Mouse (Mus musculus): ENCODE results near the gene Hoxa2. TPM values are rescaled to one million over a fixed set of nuclear protein-coding genes. Genes with fewer than 3 reads are reported as not detected.

Gene Hoxa2
- 0.26 TPM for polyA plus RNA-seq (2014; fragmentation: Illumina TruSeq; extraction: RNeasy Lipid Tissue Mini Kit (QIAGEN cat#74804); ENCODE audit: low read depth, low replicate concordance)

DNA sequence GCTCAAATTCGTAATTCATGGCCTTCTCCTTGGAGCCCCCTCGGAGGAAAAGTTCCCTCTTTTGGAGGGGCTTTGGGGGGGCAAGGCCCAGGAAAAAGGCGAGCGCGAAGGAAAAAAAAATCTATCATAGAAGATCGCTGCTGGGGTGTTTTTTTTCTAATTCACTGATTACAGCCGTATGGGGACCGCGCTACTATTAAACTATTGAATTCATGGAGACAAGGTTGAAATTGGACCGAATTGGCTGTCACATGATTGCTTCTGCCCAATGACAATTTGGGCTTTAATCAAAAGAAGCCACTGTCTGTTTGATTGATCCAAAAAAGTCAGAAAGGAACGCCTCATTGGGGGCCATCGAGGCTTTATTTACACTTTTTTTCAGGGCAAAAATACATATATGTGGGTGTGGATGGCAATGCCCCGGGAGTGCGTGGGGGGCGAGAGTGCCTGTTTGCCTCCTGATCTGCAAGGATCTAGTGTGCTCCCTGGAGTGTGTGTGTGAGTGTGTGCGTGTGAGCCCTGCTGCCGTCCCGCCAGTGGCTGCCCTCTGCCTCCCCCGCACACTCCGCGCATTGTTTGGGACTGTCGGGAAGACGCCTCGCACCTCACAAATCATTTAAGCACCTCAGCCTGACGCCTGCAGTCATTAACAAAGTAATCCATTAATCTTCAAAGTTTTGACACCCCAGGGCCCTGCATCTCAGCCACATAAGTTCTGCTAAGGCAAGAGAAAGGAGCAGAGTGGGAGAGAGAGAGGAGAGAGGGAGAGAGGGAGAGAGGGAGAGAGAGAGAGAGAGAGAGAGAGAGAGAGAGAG is at the start of gene Hoxa2:
TSS of gene Hoxa2 (minus strand) at position 206 of the 815 bp plus-strand sequence.

DNA sequence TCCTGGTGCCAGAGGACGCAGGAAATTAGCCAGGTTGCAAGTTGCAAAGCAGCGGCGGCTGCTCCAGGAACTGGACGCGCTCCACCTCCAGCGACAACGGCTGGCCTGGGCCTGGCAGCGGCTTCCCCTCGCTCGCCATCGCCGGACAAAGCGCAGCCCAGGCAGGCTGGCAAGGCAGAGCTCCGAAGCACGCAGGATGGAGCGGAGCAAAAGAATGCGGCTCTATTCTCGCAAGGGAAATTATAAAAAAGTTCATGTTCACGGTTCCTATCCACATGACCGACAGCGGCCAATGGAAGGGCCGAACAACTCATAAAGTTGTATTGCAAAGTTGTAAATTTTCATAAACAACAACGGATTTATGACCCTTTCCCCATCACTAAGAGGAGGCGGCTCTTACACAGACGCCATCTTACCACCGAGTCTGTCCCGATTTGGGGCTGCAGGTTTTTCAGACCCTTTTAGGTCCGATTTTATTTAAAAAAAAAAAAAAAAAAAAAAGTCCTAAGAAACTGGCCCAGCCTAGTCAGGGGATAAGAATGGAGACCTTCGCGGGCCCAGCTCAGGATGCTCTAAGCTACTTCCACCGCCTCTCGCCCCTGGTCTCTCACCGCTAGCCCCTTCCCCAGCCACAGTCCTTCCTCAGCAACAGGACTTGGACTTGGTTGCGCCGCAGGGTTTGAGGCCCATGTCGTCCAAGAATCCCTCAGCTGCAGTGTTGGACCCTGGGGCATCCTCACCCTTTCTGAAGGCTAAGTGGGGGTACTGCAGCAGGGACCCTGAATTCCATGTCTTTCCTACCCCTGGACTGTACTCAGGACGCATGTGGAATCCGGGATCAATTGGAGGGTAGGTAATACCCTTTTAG is 48.7 kb upstream of the Hoxa2 start, which contains the start of the genes Hoxa3 and Gm28308:
TSS of gene Hoxa3 (minus strand) at position 218 of the 868 bp plus-strand sequence.
TSS of gene Gm28308 (minus strand) at position 221 of the 868 bp plus-strand sequence.

DNA sequence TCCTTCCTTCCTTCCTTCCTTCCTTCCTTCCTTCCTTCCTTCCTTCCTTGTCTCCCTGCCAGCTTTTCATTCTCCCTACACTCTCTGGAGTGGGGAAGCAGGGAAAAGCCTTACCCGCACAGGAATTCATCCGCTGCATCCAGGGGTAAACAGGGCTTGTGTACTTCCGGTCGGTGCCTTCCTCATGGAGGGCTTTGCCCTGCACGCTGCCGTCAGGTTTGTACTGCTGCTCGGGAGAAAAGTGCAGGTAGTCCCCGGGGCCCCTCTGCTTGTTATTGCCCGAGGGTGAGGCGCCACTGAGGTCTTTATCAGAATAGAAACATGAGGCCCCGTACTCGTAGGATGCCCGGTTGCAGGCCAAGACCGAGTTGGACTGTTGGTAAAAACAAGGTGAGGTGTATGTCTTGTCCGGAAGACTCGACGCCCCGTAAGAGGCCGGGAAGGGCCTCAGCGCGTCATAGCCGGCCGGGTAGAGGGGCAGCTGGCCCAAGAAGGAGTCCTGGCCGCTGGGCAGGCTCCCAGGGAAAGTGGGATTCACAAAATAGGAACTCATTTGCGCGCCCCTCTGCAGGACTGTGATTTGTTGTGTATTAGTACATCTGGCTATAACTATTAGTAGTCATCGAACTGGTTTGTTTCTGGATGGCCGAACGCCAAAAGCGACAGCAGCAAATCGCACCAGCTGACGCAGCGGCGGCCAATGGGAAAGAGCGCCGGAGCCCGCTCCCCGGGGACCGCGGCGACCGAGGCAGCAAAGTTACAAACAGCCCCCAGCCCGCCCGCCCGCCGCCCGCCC is 43.6 kb upstream of the Hoxa2 start, which contains the start of gene Hoxa6:
TSS of gene Hoxa6 (minus strand) at position 651 of the 796 bp plus-strand sequence.

DNA sequence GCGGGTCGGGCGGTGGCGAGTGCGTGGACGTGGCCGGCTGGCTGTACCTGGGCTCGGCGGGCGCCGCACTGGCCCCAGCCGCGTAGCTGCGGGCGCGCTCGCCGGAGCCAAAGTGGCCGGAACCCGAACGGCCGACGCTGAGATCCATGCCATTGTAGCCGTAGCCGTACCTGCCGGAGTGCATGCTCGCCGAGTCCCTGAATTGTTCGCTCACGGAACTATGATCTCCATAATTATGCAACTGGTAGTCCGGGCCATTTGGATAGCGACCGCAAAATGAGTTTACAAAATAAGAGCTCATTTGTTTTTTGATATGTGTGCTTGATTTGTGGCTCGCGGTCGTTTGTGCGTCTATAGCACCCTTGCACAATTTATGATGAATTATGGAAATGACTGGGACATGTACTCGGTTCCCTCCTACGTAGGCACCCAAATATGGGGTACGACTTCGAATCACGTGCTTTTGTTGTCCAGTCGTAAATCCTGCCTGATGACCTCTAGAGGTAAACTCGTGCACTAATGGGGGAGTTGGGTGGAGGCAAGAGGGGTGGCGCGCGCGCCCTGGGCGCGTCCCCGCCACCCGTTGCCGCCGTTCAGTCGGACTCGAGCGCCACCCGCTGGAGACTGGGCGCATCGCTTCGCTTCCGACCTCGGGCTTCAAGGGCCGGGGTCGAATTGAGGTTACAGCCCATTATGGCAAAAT is 39.6 kb upstream of the Hoxa2 start, which contains the start of gene Hoxa5:
TSS of gene Hoxa5 (minus strand) at position 538 of the 703 bp plus-strand sequence.

DNA sequence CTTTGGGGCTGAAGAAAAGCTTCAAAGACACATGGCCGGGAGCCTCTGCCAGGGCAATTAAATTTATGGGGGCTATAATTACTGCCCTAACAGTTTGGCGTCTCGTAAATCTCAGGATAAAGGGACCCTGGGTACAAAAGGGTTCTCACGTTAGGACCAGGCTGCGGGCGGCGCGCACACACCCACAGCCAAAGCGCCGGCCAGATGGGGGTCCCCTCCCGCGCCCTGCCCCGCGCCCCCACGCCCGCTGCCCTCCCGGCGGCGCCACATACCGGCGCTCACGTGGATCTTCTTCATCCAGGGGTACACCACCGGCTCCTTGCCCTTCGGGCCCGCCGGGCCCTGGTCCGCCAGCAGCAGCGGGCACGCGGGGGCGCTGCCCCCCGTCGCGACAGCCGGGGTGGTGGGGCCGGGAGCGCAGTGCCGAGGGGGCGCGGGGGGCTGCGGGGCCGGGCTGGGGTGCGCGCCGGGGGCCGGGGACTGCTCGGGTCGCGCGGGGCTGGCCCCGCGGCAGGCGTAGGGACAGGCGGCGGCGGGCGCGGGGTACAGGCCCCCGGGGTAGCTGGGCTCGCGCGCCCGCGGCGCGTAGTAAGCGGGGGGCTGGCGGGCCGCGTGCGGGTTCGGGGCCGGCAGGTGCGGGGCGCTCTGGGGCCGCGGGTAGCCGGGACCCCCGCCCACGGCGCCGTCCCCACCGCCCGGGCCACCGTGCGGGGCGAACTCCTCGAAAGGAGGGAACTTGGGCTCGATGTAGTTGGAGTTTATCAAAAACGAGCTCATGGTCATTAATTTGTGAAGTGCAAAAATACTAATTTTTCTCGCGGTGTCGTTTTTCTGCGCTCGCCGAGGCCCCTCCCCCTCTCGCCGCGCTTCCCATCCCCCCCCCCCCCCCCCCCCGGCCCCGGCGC is 26.5 kb upstream of the Hoxa2 start, which contains the start of gene Hoxa4:
TSS of gene Hoxa4 (minus strand) at position 848 of the 905 bp plus-strand sequence.

DNA sequence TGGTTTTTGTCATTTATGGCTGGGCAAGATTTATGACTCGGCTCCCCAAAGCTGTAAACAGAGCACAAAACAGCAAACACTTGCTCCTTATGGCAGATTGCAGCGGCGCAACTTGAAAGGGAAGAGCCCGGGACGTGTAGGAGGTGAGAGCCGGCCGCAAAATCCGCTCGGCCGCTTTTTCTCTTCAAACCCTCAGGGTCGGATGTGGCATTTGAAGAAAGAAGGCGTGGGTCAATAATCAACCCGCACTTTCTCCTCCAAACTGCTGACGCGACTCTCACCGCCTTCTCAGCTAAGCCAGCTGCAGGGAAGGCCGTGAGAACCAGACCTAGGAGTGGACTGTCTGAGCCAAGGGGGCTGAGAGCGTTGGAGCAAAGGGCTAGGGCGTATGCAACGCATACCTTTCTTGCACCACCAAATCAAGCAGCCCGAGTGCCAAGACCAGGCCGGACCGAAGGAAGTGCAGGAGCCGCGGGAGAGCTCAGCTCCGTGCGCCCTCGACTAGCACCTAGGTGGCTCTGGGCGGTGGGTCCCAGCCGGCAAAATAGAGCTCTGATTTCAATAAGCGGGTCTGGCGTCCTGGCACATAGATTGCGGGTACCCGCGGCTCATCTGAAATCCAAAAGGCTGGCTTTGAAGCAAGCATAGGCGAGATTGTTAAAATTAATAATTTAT is 12.6 kb upstream of the Hoxa2 start, which contains the start of gene 5730596B20Rik:
TSS of gene 5730596B20Rik (plus strand) at position 438 of the 675 bp plus-strand sequence.

DNA sequence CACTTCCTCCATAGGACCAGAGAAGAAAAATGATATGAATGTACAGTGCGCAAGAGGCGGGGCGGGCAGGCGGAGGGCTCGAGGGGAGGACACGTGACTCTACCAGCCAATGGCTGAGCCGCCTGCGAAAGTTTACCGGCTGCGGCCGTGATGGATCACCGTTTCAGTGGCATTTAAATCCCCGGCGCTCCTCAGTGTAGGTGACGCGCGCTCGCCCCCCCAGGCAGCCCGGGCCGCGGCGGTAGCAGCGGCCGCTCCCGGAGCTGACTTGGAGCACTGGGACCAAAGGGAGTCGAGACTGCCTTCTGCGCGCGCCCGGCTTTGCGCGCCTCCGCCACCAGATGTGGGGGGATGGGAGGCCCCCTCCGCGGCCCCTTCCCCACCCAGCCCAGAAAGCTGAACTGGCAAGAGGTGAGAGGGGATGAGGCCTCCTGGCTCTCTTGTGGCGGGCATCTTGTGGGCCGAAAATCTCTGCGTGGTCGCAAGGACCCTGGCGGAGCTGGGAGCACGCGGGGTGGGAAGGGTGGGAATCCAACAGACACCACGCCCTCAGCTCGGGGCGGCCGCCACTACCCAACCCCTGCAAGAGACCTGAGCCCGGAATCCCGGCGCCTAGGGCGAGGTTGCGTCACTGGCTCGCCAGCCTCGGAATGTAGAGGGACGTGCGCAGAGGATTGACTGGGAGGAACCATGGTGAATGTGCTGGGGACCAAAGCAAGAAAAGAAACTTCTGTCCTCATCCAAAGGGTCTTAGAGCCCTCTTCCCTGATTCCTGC is 6.2 kb downstream of the Hoxa2 start, which contains the start of gene Hoxa1:
TSS of gene Hoxa1 (minus strand) at position 42 of the 776 bp plus-strand sequence.

Other genes starting within 250 kb of the Hoxa2 start
- 9.7 TPM for gene Skap2, start 152.3 kb downstream of the Hoxa2 start, polyA plus RNA-seq (2014; fragmentation: Illumina TruSeq; extraction: RNeasy Lipid Tissue Mini Kit (QIAGEN cat#74804); ENCODE audit: low read depth, low replicate concordance)
- gene Hoxa1, start 6.5 kb downstream of the Hoxa2 start, polyA plus RNA-seq (2014; fragmentation: Illumina TruSeq; extraction: RNeasy Lipid Tissue Mini Kit (QIAGEN cat#74804); ENCODE audit: low read depth, low replicate concordance), result 0.58 TPM
- not detected for gene 5730596B20Rik, start 12.7 kb upstream of the Hoxa2 start, polyA plus RNA-seq (2014; fragmentation: Illumina TruSeq; extraction: RNeasy Lipid Tissue Mini Kit (QIAGEN cat#74804); ENCODE audit: low read depth, low replicate concordance)
- 0.29 TPM for gene Hoxa4, start 26.9 kb upstream of the Hoxa2 start, polyA plus RNA-seq (2014; fragmentation: Illumina TruSeq; extraction: RNeasy Lipid Tissue Mini Kit (QIAGEN cat#74804); ENCODE audit: low read depth, low replicate concordance)
- gene Hoxa5, start 39.8 kb upstream of the Hoxa2 start, polyA plus RNA-seq (2014; fragmentation: Illumina TruSeq; extraction: RNeasy Lipid Tissue Mini Kit (QIAGEN cat#74804); ENCODE audit: low read depth, low replicate concordance), result 0.39 TPM
- not detected for gene Hoxa6, start 43.9 kb upstream of the Hoxa2 start, polyA plus RNA-seq (2014; fragmentation: Illumina TruSeq; extraction: RNeasy Lipid Tissue Mini Kit (QIAGEN cat#74804); ENCODE audit: low read depth, low replicate concordance)
- gene Hoxa3, start 48.5 kb upstream of the Hoxa2 start, polyA plus RNA-seq (2014; fragmentation: Illumina TruSeq; extraction: RNeasy Lipid Tissue Mini Kit (QIAGEN cat#74804); ENCODE audit: low read depth, low replicate concordance), result 0.55 TPM
- gene Gm28308, start 48.5 kb upstream of the Hoxa2 start, polyA plus RNA-seq (2014; fragmentation: Illumina TruSeq; extraction: RNeasy Lipid Tissue Mini Kit (QIAGEN cat#74804); ENCODE audit: low read depth, low replicate concordance), result not detected
- gene Hoxa7, start 57.0 kb upstream of the Hoxa2 start, polyA plus RNA-seq (2014; fragmentation: Illumina TruSeq; extraction: RNeasy Lipid Tissue Mini Kit (QIAGEN cat#74804); ENCODE audit: low read depth, low replicate concordance), result 0.37 TPM
- not detected for gene Hoxa9, start 66.3 kb upstream of the Hoxa2 start, polyA plus RNA-seq (2014; fragmentation: Illumina TruSeq; extraction: RNeasy Lipid Tissue Mini Kit (QIAGEN cat#74804); ENCODE audit: low read depth, low replicate concordance)
- not detected for gene Hoxa10, start 76.0 kb upstream of the Hoxa2 start, polyA plus RNA-seq (2014; fragmentation: Illumina TruSeq; extraction: RNeasy Lipid Tissue Mini Kit (QIAGEN cat#74804); ENCODE audit: low read depth, low replicate concordance)
- not detected for gene Hoxa11, start 81.0 kb upstream of the Hoxa2 start, polyA plus RNA-seq (2014; fragmentation: Illumina TruSeq; extraction: RNeasy Lipid Tissue Mini Kit (QIAGEN cat#74804); ENCODE audit: low read depth, low replicate concordance)
- gene Hoxa13, start 96.0 kb upstream of the Hoxa2 start, polyA plus RNA-seq (2014; fragmentation: Illumina TruSeq; extraction: RNeasy Lipid Tissue Mini Kit (QIAGEN cat#74804); ENCODE audit: low read depth, low replicate concordance), result not detected
- gene Evx1, start 148.7 kb upstream of the Hoxa2 start, polyA plus RNA-seq (2014; fragmentation: Illumina TruSeq; extraction: RNeasy Lipid Tissue Mini Kit (QIAGEN cat#74804); ENCODE audit: low read depth, low replicate concordance), result not detected

Measured in heart, adult 10 weeks (tissue).